Mouse (Mus musculus) liver, embryonic 11.5 days (tissue): ENCODE measurements at regions not wholly inside any gene's neighbourhood (a gene's known extent, or its start where the extent isn't known, plus 50 kb on each side); places are given as distances from the start of the nearest gene placed in this dataset.

Experiments
- ATAC-seq: fragments of 200-750 bp; cut with Nextera tagmentation; replicated peaks from 2 replicates; pipeline ENCODE4 v1.8.0; 2017; ENCODE audit warnings: moderate number of reproducible peaks, mild to moderate bottlenecking, moderate TSS enrichment, moderate library complexity; ENCODE audit not compliant: low FRiP score
- DNase-seq: peaks from one replicate; pipeline ENCODE4 v3.0.0-alpha.2; 2017; ENCODE audit warnings: low spot score
- H3K27ac ChIP-seq: fragments of 300-500 bp; sonication (generic); 2 replicates; pipeline ENCODE4 v1.5.1; 2014; ENCODE audit warnings: mild to moderate bottlenecking, low read depth, low read length, control low read depth
- H3K27me3 ChIP-seq: fragments of 300-500 bp; sonication (generic); replicated peaks from 2 replicates; pipeline ENCODE4 v1.6.1; 2014; ENCODE audit warnings: low read length, mixed read lengths; ENCODE audit not compliant: control insufficient read depth, insufficient read depth
- H3K36me3 ChIP-seq: fragments of 300-500 bp; sonication (generic); 2 replicates; pipeline ENCODE4 v1.6.1; 2014; ENCODE audit warnings: mild to moderate bottlenecking, low read length, moderate library complexity, mixed read lengths; ENCODE audit not compliant: control insufficient read depth, insufficient read depth
- H3K4me1 ChIP-seq: fragments of 300-500 bp; sonication (generic); replicated peaks from 2 replicates; pipeline ENCODE4 v1.6.1; 2014; ENCODE audit warnings: low read length, mixed read lengths; ENCODE audit not compliant: control insufficient read depth, insufficient read depth
- H3K4me2 ChIP-seq: fragments of 300-500 bp; sonication (generic); 2 replicates; pipeline ENCODE4 v1.6.1; 2014; ENCODE audit warnings: mild to moderate bottlenecking, control low read depth, moderate library complexity
- H3K4me3 ChIP-seq: fragments of 300-500 bp; sonication (generic); 2 replicates; pipeline ENCODE4 v1.5.1; 2014; ENCODE audit warnings: low read depth, low read length, control low read depth
- H3K9ac ChIP-seq: fragments of 300-500 bp; sonication (generic); 2 replicates; pipeline ENCODE4 v1.6.1; 2014; ENCODE audit warnings: low read depth, low read length, control low read depth
- H3K9me3 ChIP-seq: fragments of 300-500 bp; sonication (generic); 2 replicates; pipeline ENCODE4 v1.6.1; 2016; ENCODE audit warnings: low read length, inconsistent platforms, mixed read lengths; ENCODE audit not compliant: control insufficient read depth
- WGBS: fragments of 180-500 bp; shearing (Covaris S2); extraction: QIAGEN DNeasy Blood & Tissue Kit; methylation state at CpG from one replicate; pipeline ENCODE4 v1.1.7; 2014; 5-methylcytosine and 5-hydroxymethylcytosine counted together

- WGBS: 69% methylated on average over 1 of the region's 1 CpGs
- Histone ChIP-seq H3K4me1 (no peaks in the 10 kb centered on the region), H3K36me3 (no peaks in the 10 kb centered on the region), H3K9me3 (no peaks in the 10 kb centered on the region), H3K27ac (no peak overlapping the region), H3K4me3 (no peak overlapping the region), H3K4me2 (no peak overlapping the region), H3K27me3 (no peaks in the 10 kb centered on the region), H3K9ac (no peak overlapping the region)
- ATAC-seq: no peak
- no peak for DNase-seq
Measured at GRCm38 (mm10) chr16:78877941-78878340, 52.8 kb upstream of the Chodl start.

GRCm38 (mm10) chr16:78859006-78859405, 71.7 kb upstream of the Chodl start:
- no peak for ATAC-seq
- DNase-seq: no peak

GRCm38 (mm10) chr16:78830957-78831356, 99.8 kb upstream of the Chodl start:
- H3K27me3 ChIP-seq: no peaks in the 10 kb centered on the region
- WGBS: 79% methylated on average over 7 of the region's 7 CpGs
- H3K9ac ChIP-seq: no peak overlapping the region
- H3K36me3 ChIP-seq: no peaks in the 10 kb centered on the region
- H3K27ac ChIP-seq: no peak overlapping the region
- H3K4me3 ChIP-seq: no peak overlapping the region
- no peak overlapping the region for H3K4me2 ChIP-seq
- no peaks in the 10 kb centered on the region for H3K4me1 ChIP-seq
- ATAC-seq (no peak), DNase-seq (no peak)
- H3K9me3 ChIP-seq: no peaks in the 10 kb centered on the region

More at GRCm38 (mm10) chr16:78859006-78859405, 71.7 kb upstream of the Chodl start:
- Histone ChIP-seq H3K9me3 (no peaks in the 10 kb centered on the region), H3K4me3 (no peak overlapping the region), H3K4me1 (no peaks in the 10 kb centered on the region), H3K36me3 (no peaks in the 10 kb centered on the region), H3K27ac (no peak overlapping the region), H3K4me2 (no peak overlapping the region), H3K27me3 (no peaks in the 10 kb centered on the region), H3K9ac (no peak overlapping the region)
- 75% methylated on average over 4 of the region's 4 CpGs for WGBS

- H3K4me1 ChIP-seq: no peaks in the 10 kb centered on the region
- H3K4me2 ChIP-seq: no peak overlapping the region
- DNase-seq (no peak), ATAC-seq (no peak)
- H3K4me3 ChIP-seq: no peak overlapping the region
- H3K27ac ChIP-seq: no peak overlapping the region
- 38% methylated on average over 3 of the region's 3 CpGs for WGBS
- no peak overlapping the region for H3K9ac ChIP-seq
- no peaks in the 10 kb centered on the region for H3K27me3 ChIP-seq
- H3K9me3 ChIP-seq: no peaks in the 10 kb centered on the region
- H3K36me3 ChIP-seq: no peaks in the 10 kb centered on the region
Measured at GRCm38 (mm10) chr16:78827739-78828138, 103.0 kb upstream of the Chodl start.

- WGBS: 71% methylated on average over 2 of the region's 2 CpGs
- no peak for DNase-seq
- H3K4me1 ChIP-seq: no peaks in the 10 kb centered on the region
- no peak overlapping the region for H3K4me2 ChIP-seq
- no peak overlapping the region for H3K9ac ChIP-seq
- H3K27me3 ChIP-seq: no peaks in the 10 kb centered on the region
- H3K27ac ChIP-seq: no peak overlapping the region
- no peak overlapping the region for H3K4me3 ChIP-seq
- no peak for ATAC-seq
- no peaks in the 10 kb centered on the region for H3K9me3 ChIP-seq
- H3K36me3 ChIP-seq: no peaks in the 10 kb centered on the region
Measured at GRCm38 (mm10) chr16:78790064-78790463, 140.7 kb upstream of the Chodl start.

- Histone ChIP-seq H3K9ac (no peak overlapping the region), H3K4me1 (no peaks in the 10 kb centered on the region), H3K4me2 (no peak overlapping the region), H3K36me3 (no peaks in the 10 kb centered on the region), H3K27me3 (no peaks in the 10 kb centered on the region), H3K9me3 (no peaks in the 10 kb centered on the region), H3K27ac (no peak overlapping the region), H3K4me3 (no peak overlapping the region)
- no peak for DNase-seq
- no peak for ATAC-seq
Measured at GRCm38 (mm10) chr16:78759226-78759625, 171.5 kb upstream of the Chodl start.

- Histone ChIP-seq H3K36me3 (no peaks in the 10 kb centered on the region), H3K9ac (no peak overlapping the region), H3K4me2 (no peak overlapping the region), H3K4me3 (no peak overlapping the region), H3K27ac (no peak overlapping the region), H3K27me3 (no peaks in the 10 kb centered on the region), H3K9me3 (no peaks in the 10 kb centered on the region), H3K4me1 (no peaks in the 10 kb centered on the region)
- ATAC-seq: no peak
- WGBS: 77% methylated on average over 4 of the region's 4 CpGs
- DNase-seq: no peak
Measured at GRCm38 (mm10) chr16:78737902-78738301, 161.4 kb upstream of the D16Ertd472e start.

- Histone ChIP-seq H3K4me1 (no peaks in the 10 kb centered on the region), H3K36me3 (no peaks in the 10 kb centered on the region), H3K9ac (no peak overlapping the region), H3K27ac (no peak overlapping the region), H3K9me3 (no peaks in the 10 kb centered on the region), H3K27me3 (no peaks in the 10 kb centered on the region), H3K4me3 (no peak overlapping the region), H3K4me2 (no peak overlapping the region)
- WGBS: 76% methylated on average over 13 of the region's 13 CpGs
- no peak for DNase-seq
- ATAC-seq: no peak
Measured at GRCm38 (mm10) chr16:78730583-78731501, 154.3 kb upstream of the D16Ertd472e start.

- Histone ChIP-seq H3K27me3 (no peaks in the 10 kb centered on the region), H3K4me3 (no peak overlapping the region), H3K4me1 (no peaks in the 10 kb centered on the region), H3K36me3 (no peaks in the 10 kb centered on the region), H3K4me2 (no peak overlapping the region), H3K27ac (no peak overlapping the region), H3K9ac (no peak overlapping the region), H3K9me3 (no peaks in the 10 kb centered on the region)
- 81% methylated on average over 2 of the region's 2 CpGs for WGBS
- no peak for DNase-seq
- ATAC-seq: no peak
Measured at GRCm38 (mm10) chr16:78725541-78725940, 149.0 kb upstream of the D16Ertd472e start.
